Mouse (Mus musculus) left cerebral cortex, adult 11 months (tissue): ENCODE measurements at regions not wholly inside any gene's neighbourhood (a gene's known extent, or its start where the extent isn't known, plus 50 kb on each side); places are given as distances from the start of the nearest gene placed in this dataset.
A peak's percentile ranks its signal among the peaks of the same experiment; 100 is the strongest.

Source experiments
- DNase-seq: peaks from one replicate; pipeline ENCODE4 v3.0.0; 2022; ENCODE audit warnings: low spot score

- no peak for DNase-seq
Measured at GRCm38 (mm10) chr19:20310653-20311052, 80.1 kb downstream of the Anxa1 start.

GRCm38 (mm10) chr19:20300066-20300651, 90.6 kb downstream of the Anxa1 start:
- DNase-seq, result no peak

DNA sequence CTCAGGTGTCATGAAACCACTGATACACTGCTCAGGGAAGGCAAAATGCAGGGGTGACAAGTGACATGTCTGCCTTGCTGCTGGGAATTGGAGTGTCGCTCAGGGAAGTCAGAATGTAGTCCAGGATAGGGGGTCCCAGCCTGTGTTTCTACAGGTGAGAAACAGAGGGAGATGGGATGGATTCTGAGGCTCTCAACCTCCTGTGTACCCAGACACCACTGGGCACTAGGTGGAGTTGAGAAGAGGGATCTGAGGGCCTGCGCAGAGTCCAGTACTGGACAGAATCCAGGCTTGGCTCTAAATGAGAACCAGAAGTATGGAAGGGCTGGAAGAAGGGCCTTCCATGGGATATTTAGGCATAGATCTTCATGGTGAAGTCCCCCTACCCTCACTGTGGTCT, 92.3 kb downstream of the Anxa1 start:
- no peak for DNase-seq

- DNase-seq, result no peak
Measured at GRCm38 (mm10) chr19:20285188-20285587, 105.6 kb downstream of the Anxa1 start.

DNA sequence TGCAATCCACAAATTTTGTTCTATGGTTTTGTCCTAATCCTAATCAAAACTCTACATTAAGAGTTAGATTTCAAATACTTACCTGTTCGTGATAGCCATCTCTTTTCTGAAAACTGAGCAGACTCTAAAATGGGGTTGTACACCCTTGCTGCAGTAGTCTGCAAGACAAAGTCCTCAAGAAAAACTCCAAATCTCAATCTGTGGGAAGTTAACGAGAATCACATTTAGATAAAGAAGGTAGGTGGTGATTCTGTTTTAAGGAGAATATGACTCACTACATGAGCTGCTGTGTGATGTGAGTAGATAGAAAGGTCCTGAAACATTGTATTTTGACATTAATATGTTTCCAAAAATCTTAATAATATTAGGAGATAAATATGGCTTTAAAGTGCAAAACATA, 107.6 kb downstream of the Anxa1 start:
- no peak for DNase-seq

DNA sequence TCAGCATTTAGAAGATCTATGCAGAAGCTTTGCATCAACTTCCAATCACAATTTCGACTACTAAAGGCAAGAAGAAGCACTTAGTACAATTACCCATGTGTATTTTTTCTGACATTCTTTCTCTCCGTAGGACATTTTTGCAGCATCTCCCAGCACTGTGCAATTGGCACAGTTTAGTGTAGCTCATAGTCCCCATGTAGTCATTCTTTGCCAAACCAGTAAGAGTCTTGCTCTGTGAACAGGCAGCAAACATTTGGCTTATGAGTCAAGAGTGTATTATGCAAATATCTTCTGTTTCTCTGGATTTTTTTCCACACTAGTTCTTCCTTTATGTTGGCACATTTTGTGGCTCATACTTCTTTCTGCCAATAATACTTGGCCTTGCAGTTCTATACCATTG, 129.2 kb downstream of the Anxa1 start:
- DNase-seq, result no peak

DNA sequence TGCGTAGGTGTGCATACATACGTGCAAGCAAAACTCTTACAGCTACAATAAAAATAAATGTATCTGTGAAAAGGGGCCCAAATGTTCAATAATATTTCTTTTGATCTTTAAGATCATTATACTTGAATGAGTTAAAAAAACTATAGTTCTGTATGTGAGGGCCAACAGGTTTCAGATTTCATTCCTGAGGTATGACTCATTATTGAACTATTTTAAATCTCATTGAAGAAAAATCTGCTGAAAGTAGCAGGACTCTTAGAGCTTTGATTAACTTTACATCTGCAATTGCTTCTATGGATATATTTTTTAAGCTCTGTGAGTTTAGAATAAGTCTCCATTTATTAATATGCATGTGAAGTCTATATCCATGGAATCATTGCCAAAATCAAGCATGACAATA, 138.6 kb downstream of the Anxa1 start:
- DNase-seq, result no peak

DNA sequence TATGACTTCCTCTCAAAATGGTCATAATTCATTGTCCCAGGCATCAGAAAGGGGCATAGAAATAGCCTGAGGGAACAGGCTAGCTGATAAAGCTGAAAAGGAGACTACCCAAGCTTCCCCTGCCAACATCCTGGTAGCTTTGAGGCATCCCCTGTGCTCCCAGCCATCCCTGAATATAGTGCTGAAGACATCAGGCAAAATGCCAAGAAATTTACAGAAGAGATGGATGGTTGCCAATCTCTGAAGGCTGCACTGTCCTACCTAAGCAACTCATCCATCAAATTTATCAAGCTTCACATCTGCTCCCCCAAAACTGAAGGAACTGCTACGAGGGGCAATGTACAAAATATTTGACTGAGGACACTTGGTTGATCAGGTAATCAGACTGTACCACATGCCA, 146.9 kb downstream of the Anxa1 start:
- no peak for DNase-seq

GRCm38 (mm10) chr19:20241266-20241665, 149.5 kb downstream of the Anxa1 start:
- no peak for DNase-seq

GRCm38 (mm10) chr19:20240471-20240870, 150.3 kb downstream of the Anxa1 start:
- no peak for DNase-seq

DNA sequence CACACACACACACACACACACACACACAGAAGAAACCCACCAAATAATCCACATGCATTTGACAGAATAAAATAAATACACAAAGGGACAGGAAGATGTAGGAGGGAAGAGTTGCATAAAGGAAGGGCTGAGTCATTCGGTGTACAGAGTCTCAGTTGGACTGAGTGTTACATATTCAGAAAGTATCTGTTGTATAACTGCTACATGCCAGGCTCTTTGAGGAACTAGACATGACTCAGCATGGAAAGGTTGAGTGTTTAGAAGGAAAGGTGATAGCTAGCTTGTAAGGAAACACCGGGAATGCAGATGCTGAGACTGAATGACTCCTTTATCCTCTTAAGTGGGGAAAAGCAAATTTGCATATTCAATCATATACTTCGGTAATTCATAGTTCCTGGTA, 151.3 kb downstream of the Anxa1 start:
- no peak for DNase-seq

GRCm38 (mm10) chr19:20226756-20227155, 164.0 kb downstream of the Anxa1 start:
- DNase-seq, result no peak

- DNase-seq, result no peak
Measured at GRCm38 (mm10) chr19:20217389-20217788, 173.4 kb downstream of the Anxa1 start.

- no peak for DNase-seq
Measured at GRCm38 (mm10) chr19:20194511-20194910, 196.2 kb downstream of the Anxa1 start.

- DNase-seq, result no peak
Measured at GRCm38 (mm10) chr19:20181854-20182253, 208.9 kb downstream of the Anxa1 start.

DNA sequence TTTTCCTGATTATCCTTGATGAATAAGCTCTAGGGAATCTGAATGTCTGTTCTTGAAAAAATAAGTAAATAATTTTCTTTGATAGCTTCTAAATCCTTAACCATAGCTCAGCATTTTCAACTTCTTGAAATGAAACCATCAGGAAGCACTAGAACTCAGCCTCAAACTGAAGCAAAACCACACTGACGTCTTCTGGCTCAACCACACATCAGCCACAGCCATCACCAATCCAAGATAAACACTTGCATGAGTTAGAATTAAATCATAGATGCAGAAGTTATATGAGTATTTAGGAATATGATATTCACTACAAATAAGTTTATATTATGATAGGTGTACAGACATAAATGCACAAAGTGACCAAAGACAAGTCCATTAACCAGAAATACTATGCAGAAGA, 229.2 kb downstream of the Anxa1 start:
- DNase-seq, result no peak

- DNase-seq, result no peak
Measured at GRCm38 (mm10) chr19:20156398-20156937, 234.3 kb downstream of the Anxa1 start.

DNA sequence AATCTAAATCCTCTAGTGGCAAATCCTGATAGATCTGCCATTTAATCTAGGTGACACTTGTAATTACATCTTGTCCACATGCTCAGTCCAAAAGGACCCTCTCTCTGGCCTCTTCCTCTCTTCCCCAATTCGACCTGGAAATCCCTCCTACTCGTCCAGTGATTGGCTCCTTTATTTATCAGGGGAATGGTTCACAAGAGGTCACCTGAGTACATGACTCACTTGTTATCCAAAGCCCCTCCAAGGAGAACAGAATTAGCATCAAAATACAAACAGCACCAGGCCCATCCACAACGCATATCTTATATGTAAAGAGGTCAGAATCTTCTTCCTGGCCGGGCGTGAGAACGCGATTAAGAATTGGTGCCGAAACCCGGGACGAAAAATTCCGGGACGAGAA, 251.2 kb downstream of the Anxa1 start:
- DNase-seq, result no peak

- no peak for DNase-seq
Measured at GRCm38 (mm10) chr19:20123546-20124195, 267.1 kb downstream of the Anxa1 start.

DNA sequence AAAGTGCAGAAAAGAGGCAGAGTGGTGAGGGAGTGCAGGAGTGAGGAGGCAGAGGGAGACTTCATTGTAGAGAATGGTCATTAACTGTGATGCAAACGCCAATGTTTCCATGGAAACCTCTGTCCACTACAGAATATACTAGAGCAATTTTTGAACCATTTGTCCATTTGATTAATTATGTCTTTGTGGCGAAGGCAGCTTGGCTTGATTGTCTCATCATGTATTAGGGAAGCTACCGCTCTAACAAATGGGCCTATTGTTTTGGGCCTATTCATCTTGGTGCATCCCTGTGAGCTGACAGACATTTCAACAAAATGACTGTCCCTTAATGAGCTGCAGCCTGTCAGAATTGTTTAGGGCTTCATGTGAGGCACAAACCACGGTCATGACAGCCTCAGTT, 268.3 kb downstream of the Anxa1 start:
- no peak for DNase-seq

- DNase-seq, result peak; percentile 3
Measured at GRCm38 (mm10) chr19:20114237-20114636, 276.5 kb downstream of the Anxa1 start.
